Mouse (Mus musculus): ENCODE measurements at regions not wholly inside any gene's neighbourhood (a gene's known extent, or its start where the extent isn't known, plus 50 kb on each side); places are given as distances from the start of the nearest gene placed in this dataset.

GRCm38 (mm10) chr6:14046560-14046959 is 175.2 kb upstream of the 2610001J05Rik start:
- no peak for DNase-seq (ENCODE audit: low spot score)

GRCm38 (mm10) chr6:14044654-14045053 is 173.3 kb upstream of the 2610001J05Rik start:
- DNase-seq (ENCODE audit: low spot score) = no peak

DNA sequence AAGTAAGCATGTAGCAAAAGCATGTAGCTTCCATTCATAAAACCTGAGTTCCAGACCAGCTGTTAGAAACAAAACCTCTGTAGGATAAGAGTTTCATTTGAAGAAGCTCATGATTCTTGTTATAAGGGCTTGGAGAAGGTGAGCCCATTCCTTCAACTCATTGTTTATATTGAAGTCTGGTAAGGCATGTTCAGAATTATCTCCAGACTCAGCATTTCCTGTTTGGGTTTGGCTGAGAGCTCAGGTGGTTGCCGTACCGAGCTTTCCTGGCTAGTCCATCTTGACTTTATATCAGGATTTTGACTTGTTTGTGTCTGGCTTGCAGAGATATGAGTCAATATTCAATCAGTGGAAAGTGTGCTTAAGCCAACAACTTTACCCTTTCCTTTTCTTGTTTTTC is 154.6 kb upstream of the 2610001J05Rik start:
- no peak for DNase-seq (ENCODE audit: low spot score)

DNA sequence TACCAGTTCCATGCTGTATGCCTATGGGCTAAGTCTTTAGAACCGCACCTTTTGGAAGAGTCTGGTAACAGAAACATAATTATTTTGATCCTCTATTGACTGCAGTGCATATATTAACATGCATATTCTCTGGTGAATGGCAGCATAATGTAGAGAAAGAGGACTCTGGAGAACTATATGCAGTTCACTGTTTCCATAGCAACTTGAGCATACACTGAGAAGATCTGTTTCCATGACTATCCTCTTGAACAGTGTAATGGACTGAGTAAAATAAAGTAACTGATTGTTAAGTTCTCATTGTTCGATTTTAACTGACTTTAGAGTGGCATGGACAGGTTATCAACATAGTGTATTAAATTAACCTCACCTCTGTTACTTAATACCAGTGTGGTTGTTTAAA is 147.6 kb upstream of the 2610001J05Rik start:
- no peak for DNase-seq (ENCODE audit: low spot score)

DNA sequence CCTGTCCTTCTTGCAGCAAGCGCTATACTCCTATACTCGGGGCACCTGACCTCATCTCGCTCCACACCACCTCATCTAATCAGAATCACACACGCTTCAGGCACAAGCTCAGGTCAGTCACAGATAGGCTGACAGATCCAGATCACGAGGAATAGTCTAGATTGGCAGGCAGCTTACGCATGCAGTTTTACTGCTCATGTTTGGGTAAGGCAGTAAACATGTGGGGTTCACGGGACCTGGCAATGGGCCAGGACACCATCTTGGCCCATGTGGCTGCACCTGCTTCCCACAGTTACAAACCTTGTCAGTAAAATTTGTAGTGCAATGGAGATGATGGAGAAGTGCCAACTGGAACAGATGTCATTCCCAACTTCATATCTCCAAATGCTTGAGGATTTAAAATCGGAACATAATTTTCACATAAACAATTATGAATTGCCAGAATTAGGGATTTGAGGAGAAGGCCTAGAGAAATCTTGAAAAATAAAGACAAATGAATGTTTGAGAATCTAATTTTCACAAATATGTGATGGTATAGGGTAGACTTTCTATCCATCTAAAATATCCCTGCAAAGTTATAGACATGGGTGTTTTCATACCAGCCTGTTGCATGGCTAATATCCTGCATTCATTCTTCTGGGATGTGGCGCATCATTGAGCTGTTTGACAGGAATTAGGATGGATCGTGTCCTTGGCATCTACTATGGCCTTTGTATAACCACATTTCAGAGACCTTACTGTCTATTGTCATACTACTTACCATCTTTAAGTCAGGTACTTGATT is 111.5 kb upstream of the 2610001J05Rik start:
- DNase-seq (ENCODE audit: low spot score) = no peak

GRCm38 (mm10) chr6:13974710-13975506 is 103.6 kb upstream of the 2610001J05Rik start:
- no peak for DNase-seq (ENCODE audit: low spot score)

GRCm38 (mm10) chr6:13964471-13964870 is 93.2 kb upstream of the 2610001J05Rik start:
- no peak for DNase-seq (ENCODE audit: low spot score)

DNA sequence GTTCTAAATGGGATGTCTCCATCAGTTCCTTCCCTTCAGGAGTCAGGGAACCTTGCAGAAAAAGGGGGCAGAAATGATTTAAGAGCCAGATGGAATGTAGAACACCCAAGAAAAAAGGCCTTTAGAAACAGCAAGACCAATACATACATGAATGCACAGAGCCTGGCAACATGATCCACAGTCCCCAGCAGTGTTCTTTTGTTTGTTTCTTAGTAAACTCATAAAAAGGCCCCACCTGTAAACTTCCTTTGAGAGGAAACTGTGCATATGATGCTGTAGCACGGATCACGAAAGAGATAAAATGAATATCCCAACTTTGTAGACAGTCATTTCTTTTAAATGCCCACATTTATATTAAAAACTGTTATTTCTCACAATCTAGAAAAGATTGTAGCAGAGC is 92.7 kb upstream of the 2610001J05Rik start:
- DNase-seq (ENCODE audit: low spot score) = no peak

GRCm38 (mm10) chr6:13949640-13950039 is 78.3 kb upstream of the 2610001J05Rik start:
- no peak for DNase-seq (ENCODE audit: low spot score)

DNA sequence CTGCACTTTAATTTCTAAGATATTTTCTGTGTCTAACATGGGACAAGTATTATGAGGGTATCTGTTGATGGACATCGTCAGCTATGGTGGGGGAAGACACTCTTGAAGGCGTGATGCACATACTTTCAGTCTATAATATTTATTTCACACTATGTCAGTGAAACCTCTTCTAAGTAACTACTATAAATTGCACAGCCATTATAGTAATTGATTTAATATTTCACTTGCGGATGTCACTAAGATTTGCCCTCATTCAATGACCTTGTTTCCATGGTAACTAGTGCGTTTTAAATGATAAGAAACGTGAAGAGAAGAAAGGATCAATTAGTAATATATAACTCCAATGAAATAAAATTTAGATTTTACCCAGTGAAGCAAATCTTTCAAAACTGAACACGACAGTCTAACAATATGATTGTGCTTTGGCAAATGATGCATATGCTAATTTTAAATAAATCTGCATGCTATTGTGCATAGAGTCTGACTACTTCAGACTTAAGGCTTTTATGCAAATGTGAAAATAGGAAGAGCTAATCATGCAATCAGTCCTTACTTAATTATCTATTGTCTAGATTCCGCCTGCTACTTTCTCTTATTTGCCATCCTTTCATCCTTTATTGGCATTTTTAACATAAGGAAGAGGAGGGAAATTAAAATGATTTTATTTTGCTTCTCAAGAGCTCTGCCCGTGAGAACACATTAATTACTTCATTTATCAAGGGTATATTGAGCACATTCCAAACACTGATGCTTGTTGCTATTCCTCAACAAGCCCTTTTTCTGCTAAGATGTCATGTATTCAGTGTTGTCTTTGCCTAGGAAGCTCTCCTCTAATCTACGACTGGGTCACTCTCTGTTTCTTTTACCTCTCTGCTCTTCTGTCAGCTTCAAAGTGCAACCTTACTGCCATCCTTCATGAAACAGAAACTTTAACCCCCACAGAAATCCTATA is 49.8 kb upstream of the 2610001J05Rik start:
- no peak for DNase-seq (ENCODE audit: low spot score)

Measured in testis, postnatal 14 days (tissue).